Mouse (Mus musculus) forebrain, embryonic 12.5 days (tissue): ENCODE measurements at regions not wholly inside any gene's neighbourhood (a gene's known extent, or its start where the extent isn't known, plus 50 kb on each side); places are given as distances from the start of the nearest gene placed in this dataset.
A peak's percentile ranks its signal among the peaks of the same experiment; 100 is the strongest.

ENCODE experiments used
- ATAC-seq: fragments of 200-750 bp; cut with Nextera tagmentation; 2 replicates; pipeline ENCODE4 v1.8.0; 2017; ENCODE audit warnings: moderate TSS enrichment; ENCODE audit not compliant: low FRiP score
- H3K27ac ChIP-seq: fragments of 300-500 bp; sonication (generic); 2 replicates; pipeline ENCODE4 v1.5.1; 2016; ENCODE audit warnings: mild to moderate bottlenecking
- H3K27me3 ChIP-seq: fragments of 300-500 bp; sonication (generic); 2 replicates; pipeline ENCODE4 v1.6.1; 2016; ENCODE audit warnings: mild to moderate bottlenecking
- H3K36me3 ChIP-seq: fragments of 300-500 bp; sonication (generic); replicated peaks from 2 replicates; pipeline ENCODE4 v1.6.1; 2016; ENCODE audit warnings: mild to moderate bottlenecking
- H3K4me1 ChIP-seq: fragments of 300-500 bp; sonication (generic); 2 replicates; pipeline ENCODE4 v1.6.1; 2016
- H3K4me2 ChIP-seq: fragments of 300-500 bp; sonication (generic); 2 replicates; pipeline ENCODE4 v1.6.1; 2016; ENCODE audit warnings: mild to moderate bottlenecking, moderate library complexity
- H3K4me3 ChIP-seq: fragments of 300-500 bp; sonication (generic); replicated peaks from 2 replicates; pipeline ENCODE4 v1.5.1; 2016; ENCODE audit warnings: mild to moderate bottlenecking
- H3K9ac ChIP-seq: fragments of 300-500 bp; sonication (generic); 2 replicates; pipeline ENCODE4 v1.6.1; 2016; ENCODE audit warnings: mild to moderate bottlenecking
- H3K9me3 ChIP-seq: fragments of 300-500 bp; sonication (generic); 2 replicates; pipeline ENCODE4 v1.6.1; 2016
- WGBS: fragments of 180-500 bp; shearing (Covaris S2); methylation state at CpG from one replicate; pipeline ENCODE4 v1.1.7; 2016; 5-methylcytosine and 5-hydroxymethylcytosine counted together

- no peak overlapping the region for H3K9ac ChIP-seq
- H3K4me3 ChIP-seq = no peak overlapping the region
- 81% methylated on average over 6 of the region's 6 CpGs for WGBS
- no peak overlapping the region for H3K27ac ChIP-seq
- no peaks in the 10 kb centered on the region for H3K9me3 ChIP-seq
- H3K36me3 ChIP-seq = no peaks in the 10 kb centered on the region
- H3K4me2 ChIP-seq = no peak overlapping the region
- no peak for ATAC-seq
- H3K4me1 ChIP-seq = no peaks in the 10 kb centered on the region
- no peaks in the 10 kb centered on the region for H3K27me3 ChIP-seq
These were observed 1789.0 kb upstream of the Gm7489 start for GRCm38 (mm10) chr15:52095629-52096190.

- Histone ChIP-seq H3K36me3 (no peaks in the 10 kb centered on the region), H3K9ac (no peak overlapping the region), H3K27me3 (no peaks in the 10 kb centered on the region), H3K4me1 (no peaks in the 10 kb centered on the region), H3K4me2 (no peak overlapping the region), H3K9me3 (no peaks in the 10 kb centered on the region), H3K4me3 (no peak overlapping the region), H3K27ac (no peak overlapping the region)
- 96% methylated on average over 2 of the region's 2 CpGs for WGBS
- no peak for ATAC-seq
These were observed 1775.9 kb upstream of the Gm7489 start for GRCm38 (mm10) chr15:52108761-52109160.

GRCm38 (mm10) chr15:52114368-52115036 is 1770.2 kb upstream of the Gm7489 start:
- H3K4me1 ChIP-seq = no peaks in the 10 kb centered on the region
- H3K27me3 ChIP-seq = no peaks in the 10 kb centered on the region
- no peak overlapping the region for H3K4me3 ChIP-seq
- H3K36me3 ChIP-seq = no peaks in the 10 kb centered on the region
- 90% methylated on average over 2 of the region's 2 CpGs for WGBS
- H3K4me2 ChIP-seq = no peak overlapping the region
- no peaks in the 10 kb centered on the region for H3K9me3 ChIP-seq
- ATAC-seq = no peak
- H3K27ac ChIP-seq = no peak overlapping the region
- no peak overlapping the region for H3K9ac ChIP-seq

GRCm38 (mm10) chr15:52136693-52137092 is 1748.0 kb upstream of the Gm7489 start:
- Histone ChIP-seq H3K36me3 (no peaks in the 10 kb centered on the region), H3K4me3 (no peak overlapping the region), H3K27ac (no peak overlapping the region), H3K4me1 (no peaks in the 10 kb centered on the region), H3K9me3 (no peaks in the 10 kb centered on the region), H3K27me3 (no peaks in the 10 kb centered on the region), H3K9ac (no peak overlapping the region), H3K4me2 (no peak overlapping the region)
- ATAC-seq = no peak
- 75% methylated on average over 3 of the region's 3 CpGs for WGBS

GRCm38 (mm10) chr15:52153421-52153820 is 1731.3 kb upstream of the Gm7489 start:
- ATAC-seq = no peak
- WGBS = 31% methylated on average over 5 of the region's 5 CpGs

GRCm38 (mm10) chr15:52155784-52156183 is 1728.9 kb upstream of the Gm7489 start:
- ATAC-seq = no peak
- no peaks in the 10 kb centered on the region for H3K9me3 ChIP-seq
- no peak overlapping the region for H3K27ac ChIP-seq
- H3K27me3 ChIP-seq = no peaks in the 10 kb centered on the region
- no peak overlapping the region for H3K9ac ChIP-seq
- no peak overlapping the region for H3K4me2 ChIP-seq
- no peak overlapping the region for H3K4me3 ChIP-seq
- H3K36me3 ChIP-seq = no peaks in the 10 kb centered on the region
- H3K4me1 ChIP-seq = peaks cover 7% of the 10 kb centered on the region
- 46% methylated on average over 1 of the region's 1 CpGs for WGBS

More at GRCm38 (mm10) chr15:52153421-52153820, 1731.3 kb upstream of the Gm7489 start:
- Histone ChIP-seq H3K4me3 (no peak overlapping the region), H3K4me2 (no peak overlapping the region), H3K4me1 (no peaks in the 10 kb centered on the region), H3K9ac (no peak overlapping the region), H3K27ac (no peak overlapping the region), H3K36me3 (no peaks in the 10 kb centered on the region), H3K9me3 (no peaks in the 10 kb centered on the region), H3K27me3 (no peaks in the 10 kb centered on the region)

GRCm38 (mm10) chr15:52156779-52157178 is 1727.9 kb upstream of the Gm7489 start:
- Histone ChIP-seq H3K4me2 (no peak overlapping the region), H3K4me1 (peaks cover 16% of the 10 kb centered on the region), H3K27me3 (no peaks in the 10 kb centered on the region), H3K9me3 (no peaks in the 10 kb centered on the region), H3K9ac (no peak overlapping the region; the same call in 1 of the 2 replicates), H3K4me3 (no peak overlapping the region), H3K27ac (no peak overlapping the region), H3K36me3 (no peaks in the 10 kb centered on the region)
- 78% methylated on average over 4 of the region's 4 CpGs for WGBS
- ATAC-seq = no peak

- peak overlapping the region; percentile 43 for H3K4me2 ChIP-seq
- H3K9ac ChIP-seq = peak overlapping the region; percentile 34
- no peak overlapping the region for H3K4me3 ChIP-seq
These were observed 1724.3 kb upstream of the Gm7489 start for GRCm38 (mm10) chr15:52160181-52161088.

GRCm38 (mm10) chr15:52161089-52161442 is 1723.6 kb upstream of the Gm7489 start:
- Histone ChIP-seq H3K27ac (peak overlapping the region; percentile 68; the same call in 1 of the 2 replicates), H3K9ac (peak overlapping the region; percentile 21; the same call in 1 of the 2 replicates)

More at GRCm38 (mm10) chr15:52160181-52161088, 1724.3 kb upstream of the Gm7489 start:
- Histone ChIP-seq H3K9me3 (no peaks in the 10 kb centered on the region), H3K4me1 (peaks cover 21% of the 10 kb centered on the region), H3K27me3 (no peaks in the 10 kb centered on the region), H3K27ac (0 out of 2 replicates have a peak overlapping the region, but pooled peaks have one; percentile 25), H3K36me3 (no peaks in the 10 kb centered on the region)
- ATAC-seq = peak; percentile 89
- WGBS = 11% methylated on average over 18 of the region's 18 CpGs

GRCm38 (mm10) chr15:52161568-52162316 is 1723.0 kb upstream of the Gm7489 start:
- Histone ChIP-seq H3K4me3 (no peak overlapping the region), H3K9me3 (no peaks in the 10 kb centered on the region), H3K4me2 (peak overlapping the region; percentile 31), H3K36me3 (no peaks in the 10 kb centered on the region), H3K9ac (no peak overlapping the region), H3K4me1 (peaks cover 21% of the 10 kb centered on the region), H3K27ac (peak overlapping the region; percentile 68), H3K27me3 (no peaks in the 10 kb centered on the region)
- ATAC-seq = peak; percentile 52
- 19% methylated on average over 19 of the region's 19 CpGs for WGBS

More at GRCm38 (mm10) chr15:52161089-52161442, 1723.6 kb upstream of the Gm7489 start:
- peaks cover 21% of the 10 kb centered on the region for H3K4me1 ChIP-seq
- H3K4me2 ChIP-seq = no peak overlapping the region
- H3K4me3 ChIP-seq = no peak overlapping the region
- peak; percentile 56; the same call in 1 of the 2 replicates for ATAC-seq
- no peaks in the 10 kb centered on the region for H3K9me3 ChIP-seq
- no peaks in the 10 kb centered on the region for H3K36me3 ChIP-seq
- WGBS = 4% methylated on average over 3 of the region's 3 CpGs
- no peaks in the 10 kb centered on the region for H3K27me3 ChIP-seq

GRCm38 (mm10) chr15:52166144-52166543 is 1718.6 kb upstream of the Gm7489 start:
- Histone ChIP-seq H3K4me1 (peaks cover 12% of the 10 kb centered on the region; the same call in 1 of the 2 replicates), H3K36me3 (no peaks in the 10 kb centered on the region), H3K4me3 (no peak overlapping the region), H3K9me3 (no peaks in the 10 kb centered on the region), H3K27ac (no peak overlapping the region), H3K9ac (no peak overlapping the region), H3K4me2 (no peak overlapping the region), H3K27me3 (no peaks in the 10 kb centered on the region)
- 87% methylated on average over 4 of the region's 4 CpGs for WGBS
- no peak for ATAC-seq
